Mouse (Mus musculus): ENCODE results near the gene Retreg2. TPM values are rescaled to one million over a fixed set of nuclear protein-coding genes. Genes with fewer than 3 reads are reported as not detected.

Retreg2 gene
- polyA plus RNA-seq (2012; rRNA removed; ENCODE audit: low replicate concordance), result 100 and 133 TPM in 2 replicates

GRCm38 (mm10) chr1:75142301-75143261 lies at the start of gene Retreg2, which contains the start of gene Cnppd1:
Gene Retreg2 (plus strand): TSS chr1:75142778.
Gene Cnppd1 (minus strand): TSS chr1:75142711.

DNA sequence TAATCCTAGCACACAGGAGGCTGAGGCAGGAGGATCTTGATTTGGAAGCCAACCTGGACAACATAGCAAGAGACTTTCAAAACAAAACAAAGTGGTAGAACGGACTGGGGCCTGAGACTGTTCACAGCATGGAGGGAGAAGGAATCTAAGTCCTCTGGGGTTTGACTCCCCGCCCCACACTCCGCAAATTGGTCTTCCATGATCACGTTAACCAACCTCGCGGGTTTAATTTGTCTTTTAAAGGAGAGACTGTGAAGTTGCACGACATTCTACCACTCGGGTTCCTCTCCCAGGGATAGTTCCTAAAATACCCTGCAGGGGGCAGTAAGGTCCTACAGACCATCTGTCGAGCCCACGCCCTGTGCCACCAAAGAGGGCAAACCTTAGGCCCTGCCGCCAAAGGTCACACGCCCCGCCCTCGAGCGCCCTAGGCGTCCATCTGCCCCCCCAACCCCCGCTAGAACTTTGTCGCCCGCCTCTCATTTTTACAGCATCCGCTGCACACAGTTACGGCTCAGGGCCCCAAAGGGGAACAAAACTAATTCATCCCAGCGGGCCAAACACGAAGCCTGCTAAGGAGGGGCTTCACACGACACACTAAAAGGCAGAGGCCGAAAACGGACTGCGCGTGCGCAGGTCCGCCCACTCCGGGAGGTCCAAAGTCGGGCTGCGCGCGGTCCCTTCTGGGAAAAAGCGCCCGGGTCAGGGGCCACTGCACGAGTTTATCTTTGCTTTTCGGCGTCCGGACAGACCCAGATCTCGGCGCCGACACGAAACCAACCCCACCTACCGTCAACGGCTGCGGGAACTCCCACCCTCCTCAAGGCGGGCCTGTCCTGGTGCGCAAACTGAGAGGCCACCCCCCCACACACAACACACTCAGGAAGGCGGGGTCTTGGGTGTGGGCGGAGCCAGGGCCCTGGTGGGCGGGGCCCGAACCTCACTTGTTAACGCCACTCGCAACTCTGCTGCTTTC lies 17.9 kb upstream of the Retreg2 start, which contains the start of gene Nhej1:
Gene Nhej1 (minus strand): TSS at position 855 of the 976 bp plus-strand sequence.

DNA sequence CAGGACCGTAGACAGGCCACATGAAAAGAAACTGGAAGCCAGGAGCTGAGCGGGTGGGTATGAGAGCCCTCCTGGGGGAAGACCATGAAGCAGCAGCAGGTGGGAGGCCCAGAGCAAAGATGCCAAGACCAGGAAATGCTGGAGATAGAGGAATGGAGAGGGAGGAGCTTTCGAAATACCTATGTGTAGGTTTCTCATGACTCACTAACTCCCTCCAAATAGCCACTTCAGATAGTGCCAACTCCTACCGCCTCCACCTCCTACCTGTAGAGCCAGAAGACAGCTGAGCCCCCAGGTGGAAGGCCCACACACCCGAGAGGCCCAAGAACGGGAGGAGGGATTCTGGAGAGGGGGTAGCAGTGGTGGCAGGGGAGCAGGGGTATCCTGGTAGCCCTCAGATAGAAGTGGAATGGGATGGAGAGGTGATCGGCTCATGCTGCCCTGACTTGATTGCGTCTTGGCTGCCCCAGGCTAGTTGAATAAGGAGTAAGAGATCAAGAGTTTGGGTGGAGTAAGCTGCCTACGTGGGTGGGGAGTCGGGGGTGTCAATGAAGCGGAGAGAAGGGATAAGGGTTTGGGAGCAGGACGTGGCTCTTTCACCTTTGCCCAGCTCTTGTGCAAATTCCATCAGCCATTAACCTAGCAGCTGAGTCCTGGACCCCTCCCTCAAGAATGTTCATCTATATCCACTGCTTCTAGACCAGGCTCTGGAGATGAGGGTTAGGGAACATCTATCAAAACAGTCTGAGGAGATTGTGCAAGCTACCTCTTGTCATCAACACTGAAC lies 9.0 kb upstream of the Retreg2 start, which contains the start of gene Slc23a3:
Gene Slc23a3 (minus strand): TSS at position 470 of the 787 bp plus-strand sequence.

DNA sequence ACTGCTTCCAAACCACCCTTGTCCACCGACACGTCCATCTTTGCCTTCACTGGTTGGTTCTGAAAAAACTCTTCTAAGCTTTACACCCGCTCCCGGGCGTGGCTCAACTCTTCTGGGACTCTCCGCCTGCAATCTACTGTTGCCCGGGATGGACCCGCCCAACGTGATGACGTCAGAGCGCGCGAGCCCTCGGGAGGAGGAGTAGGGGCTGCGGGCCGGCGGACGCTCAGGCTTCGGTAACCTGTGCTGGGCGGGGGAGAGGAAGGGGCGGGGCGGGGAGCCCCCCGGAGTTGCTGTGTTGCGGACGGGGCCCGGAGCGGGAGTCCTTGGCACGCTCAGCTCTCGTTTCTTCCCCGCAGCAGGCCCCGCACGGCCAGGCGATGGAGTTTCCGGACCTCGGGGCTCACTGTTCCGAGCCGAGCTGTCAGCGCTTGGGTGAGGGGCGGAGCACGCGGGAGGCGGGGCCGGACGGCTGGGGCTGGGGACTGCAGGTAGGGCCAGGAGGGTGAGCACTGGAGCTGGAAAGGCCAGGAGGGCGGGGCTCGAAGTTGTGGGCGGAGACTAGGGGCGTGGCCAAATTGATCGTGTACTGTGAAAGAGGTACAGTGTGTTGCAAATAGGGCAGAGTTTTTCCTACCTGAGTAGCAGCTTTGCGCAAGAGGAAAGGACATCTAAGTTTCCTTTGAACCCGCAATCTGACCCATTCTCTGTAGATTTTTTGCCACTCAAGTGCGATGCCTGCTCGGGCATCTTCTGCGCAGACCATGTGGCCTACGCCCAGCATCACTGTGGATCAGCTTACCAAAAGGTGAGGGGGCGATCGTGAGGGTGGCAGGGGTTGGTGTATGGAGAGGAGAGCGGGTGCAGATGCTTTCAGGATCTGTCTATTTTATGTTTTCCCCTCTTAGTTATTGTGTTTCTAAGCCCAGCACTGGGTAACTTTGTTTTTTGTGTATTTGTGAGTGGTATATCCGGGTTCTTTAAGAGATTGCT lies 26.2 kb downstream of the Retreg2 start, which contains the start of gene Zfand2b:
Gene Zfand2b (plus strand): TSS at position 175 of the 993 bp plus-strand sequence.

DNA sequence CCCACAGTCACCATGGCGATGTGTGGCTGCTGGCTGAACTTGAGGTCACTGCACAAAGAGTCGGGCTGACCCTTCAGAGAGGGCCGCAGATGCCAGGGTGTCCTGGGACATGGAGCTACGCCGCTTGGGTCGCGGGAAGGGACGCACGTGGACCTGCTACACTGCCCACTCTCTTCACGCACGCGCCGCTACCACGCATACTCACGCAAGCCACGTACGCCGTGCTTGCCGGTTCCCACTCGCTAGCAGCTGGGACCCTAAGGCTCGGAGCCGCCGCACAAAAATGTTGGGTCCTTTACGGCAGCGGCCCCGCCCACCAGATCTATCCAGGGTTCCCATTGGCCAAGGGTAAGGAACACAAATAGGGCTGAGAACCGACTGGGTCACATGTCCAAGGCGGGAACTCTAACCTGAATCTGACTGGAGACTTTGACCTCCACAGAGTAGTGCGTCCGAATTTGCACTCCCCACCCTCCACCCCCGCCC lies 37.6 kb downstream of the Retreg2 start, which contains the start of gene Abcb6:
Gene Abcb6 (minus strand): TSS at position 288 of the 486 bp plus-strand sequence.

GRCm38 (mm10) chr1:75191622-75192402 lies 49.2 kb downstream of the Retreg2 start, which contains the start of the genes Ankzf1 and Atg9a:
Gene Ankzf1 (plus strand): TSS chr1:75192151.
Gene Atg9a (minus strand): TSS chr1:75192196.

Other genes starting within 250 kb of the Retreg2 start
- gene Cryba2, start 249.6 kb upstream of the Retreg2 start, polyA plus RNA-seq (2012; rRNA removed; ENCODE audit: low replicate concordance), result not detected in 2 replicates
- not detected in 2 replicates for gene Cfap65, start 207.2 kb upstream of the Retreg2 start, polyA plus RNA-seq (2012; rRNA removed; ENCODE audit: low replicate concordance)
- 0.17 and 35.2 TPM in 2 replicates for gene Ihh, start 191.1 kb upstream of the Retreg2 start, polyA plus RNA-seq (2012; rRNA removed; ENCODE audit: low replicate concordance)
- gene Nhej1, start 17.6 kb upstream of the Retreg2 start, polyA plus RNA-seq (2012; rRNA removed; ENCODE audit: low replicate concordance), result 3.5 and 6.6 TPM in 2 replicates
- 0.43 and 1.3 TPM in 2 replicates for gene Slc23a3, start 8.9 kb upstream of the Retreg2 start, polyA plus RNA-seq (2012; rRNA removed; ENCODE audit: low replicate concordance)
- gene Cnppd1, start 67 bp upstream of the Retreg2 start, polyA plus RNA-seq (2012; rRNA removed; ENCODE audit: low replicate concordance), result 47.3 and 55.4 TPM in 2 replicates
- 65.1 and 66.9 TPM in 2 replicates for gene Zfand2b, start 25.9 kb downstream of the Retreg2 start, polyA plus RNA-seq (2012; rRNA removed; ENCODE audit: low replicate concordance)
- gene Abcb6, start 37.6 kb downstream of the Retreg2 start, polyA plus RNA-seq (2012; rRNA removed; ENCODE audit: low replicate concordance), result 32.2 and 39.4 TPM in 2 replicates
- 18.2 and 25.3 TPM in 2 replicates for gene Ankzf1, start 49.4 kb downstream of the Retreg2 start, polyA plus RNA-seq (2012; rRNA removed; ENCODE audit: low replicate concordance)
- gene Atg9a, start 49.4 kb downstream of the Retreg2 start, polyA plus RNA-seq (2012; rRNA removed; ENCODE audit: low replicate concordance), result 62.4 and 75.2 TPM in 2 replicates
- 23.9 and 39.1 TPM in 2 replicates for gene Glb1l, start 68.0 kb downstream of the Retreg2 start, polyA plus RNA-seq (2012; rRNA removed; ENCODE audit: low replicate concordance)
- 186 and 199 TPM in 2 replicates for gene Stk16, start 68.1 kb downstream of the Retreg2 start, polyA plus RNA-seq (2012; rRNA removed; ENCODE audit: low replicate concordance)
- gene Tuba4a, start 77.1 kb downstream of the Retreg2 start, polyA plus RNA-seq (2012; rRNA removed; ENCODE audit: low replicate concordance), result 15.5 and 34.7 TPM in 2 replicates
- gene A630095N17Rik, start 89.3 kb downstream of the Retreg2 start, polyA plus RNA-seq (2012; rRNA removed; ENCODE audit: low replicate concordance), result not detected in 2 replicates
- gene Dnajb2, start 93.6 kb downstream of the Retreg2 start, polyA plus RNA-seq (2012; rRNA removed; ENCODE audit: low replicate concordance), result 42.8 TPM in 2 replicates
- gene Ptprn, start 121.7 kb downstream of the Retreg2 start, polyA plus RNA-seq (2012; rRNA removed; ENCODE audit: low replicate concordance), result 0.04 TPM in 2 replicates
- not detected in 2 replicates for gene Resp18, start 135.6 kb downstream of the Retreg2 start, polyA plus RNA-seq (2012; rRNA removed; ENCODE audit: low replicate concordance)
- gene Dnpep, start 175.2 kb downstream of the Retreg2 start, polyA plus RNA-seq (2012; rRNA removed; ENCODE audit: low replicate concordance), result 152 and 178 TPM in 2 replicates
- gene Des, start 217.6 kb downstream of the Retreg2 start, polyA plus RNA-seq (2012; rRNA removed; ENCODE audit: low replicate concordance), result 47.0 and 310 TPM in 2 replicates
- 20.5 and 125 TPM in 2 replicates for gene Speg, start 232.5 kb downstream of the Retreg2 start, polyA plus RNA-seq (2012; rRNA removed; ENCODE audit: low replicate concordance)

Data from subcutaneous adipose tissue, adult 2 months (tissue).